Mouse (Mus musculus): ENCODE results near the gene Ddx4. TPM values are rescaled to one million over a fixed set of nuclear protein-coding genes. Genes with fewer than 3 reads are reported as not detected.
"Not testable (repeated sequence)": the region's sequence is repeated elsewhere in the genome, so short reads cannot be mapped to it uniquely, and the experiment has no call there.

Ddx4 gene
- polyA plus RNA-seq, 1 experiment from 2014 or later, result 0.99 TPM

DNA sequence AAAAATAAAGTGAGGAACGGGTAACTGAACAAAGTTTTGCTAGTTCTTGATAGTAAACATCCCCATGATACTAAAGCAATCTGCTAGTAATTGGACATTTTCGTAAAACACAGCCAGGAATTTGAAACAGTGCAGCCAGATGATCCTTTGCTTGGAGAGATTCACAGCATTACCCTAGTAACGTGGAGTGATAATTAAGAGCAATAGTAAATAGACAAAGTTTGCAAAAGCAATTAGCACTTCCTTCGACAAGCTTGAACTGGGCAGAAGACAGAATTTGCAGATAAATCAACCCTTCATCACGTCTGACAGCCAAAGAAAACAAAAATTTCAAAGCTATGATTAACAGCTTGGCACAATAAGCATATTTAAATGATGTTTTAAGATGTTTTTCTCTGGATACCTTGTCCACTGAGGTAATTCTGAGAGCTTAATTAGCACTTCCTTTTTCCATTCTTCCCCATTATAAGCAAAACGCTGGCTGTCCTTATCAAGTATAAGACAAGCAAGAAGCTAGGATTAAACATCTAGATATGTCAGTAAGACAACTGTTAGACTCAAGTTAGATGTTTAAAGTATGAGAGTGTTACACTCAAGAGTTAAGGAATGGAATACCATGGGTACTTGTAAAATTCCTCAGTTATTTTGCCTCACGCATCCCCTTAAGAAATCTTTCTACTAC is 67.6 kb downstream of the Ddx4 start:
- DNase-seq (ENCODE audit: low spot score) (no peak), ATAC-seq (replicated peaks; ENCODE audit: low FRiP score) (no peak)
- H3K9me3 ChIP-seq (ENCODE audit: control insufficient read depth, low read length), result no peaks in the 10 kb centered on the region
- H3K36me3 ChIP-seq (ENCODE audit: control insufficient read depth, insufficient read depth, low read length), result no peaks in the 10 kb centered on the region
- H3K27ac ChIP-seq (ENCODE audit: low read depth, low read length), result no peak overlapping the region
- no peak overlapping the region for H3K4me2 ChIP-seq
- no peak overlapping the region for H3K9ac ChIP-seq (ENCODE audit: low read depth, low read length)
- WGBS, result 47% methylated on average over 7 of the region's 7 CpGs
- no peak overlapping the region for H3K4me3 ChIP-seq (ENCODE audit: low read depth, low read length)
- H3K27me3 ChIP-seq (replicated peaks; ENCODE audit: control insufficient read depth, insufficient read depth, low read length), result no peaks in the 10 kb centered on the region
- no peaks in the 10 kb centered on the region for H3K4me1 ChIP-seq (replicated peaks; ENCODE audit: control insufficient read depth, insufficient read depth, low read length)

DNA sequence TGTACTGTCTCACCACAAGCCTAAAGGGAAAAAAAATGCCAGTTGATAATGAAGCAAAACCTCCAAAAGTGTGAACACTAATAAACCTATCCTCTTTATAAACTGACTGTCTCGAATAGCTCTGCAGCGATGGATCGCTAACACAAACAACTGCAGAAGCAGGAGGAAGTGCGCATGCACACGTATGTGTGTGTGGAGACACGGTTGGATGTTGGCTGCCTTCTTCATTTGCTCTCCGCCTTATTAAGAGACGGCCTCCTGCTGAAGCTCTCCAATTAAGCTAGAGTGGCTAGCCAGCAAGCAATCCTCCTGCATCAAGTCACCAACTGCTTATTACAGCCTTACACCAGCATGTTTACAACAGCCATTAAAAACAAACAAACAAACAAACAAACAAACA is 70.0 kb downstream of the Ddx4 start:
- Histone ChIP-seq H3K36me3 (ENCODE audit: control insufficient read depth, insufficient read depth, low read length) (no peaks in the 10 kb centered on the region), H3K4me3 (ENCODE audit: low read depth, low read length) (no peak overlapping the region), H3K4me1 (replicated peaks; ENCODE audit: control insufficient read depth, insufficient read depth, low read length) (no peaks in the 10 kb centered on the region), H3K4me2 (no peak overlapping the region), H3K9ac (ENCODE audit: low read depth, low read length) (no peak overlapping the region), H3K27ac (ENCODE audit: low read depth, low read length) (no peak overlapping the region), H3K27me3 (replicated peaks; ENCODE audit: control insufficient read depth, insufficient read depth, low read length) (no peaks in the 10 kb centered on the region), H3K9me3 (ENCODE audit: control insufficient read depth, low read length) (no peaks in the 10 kb centered on the region)
- no peak for ATAC-seq (replicated peaks; ENCODE audit: low FRiP score)
- DNase-seq (ENCODE audit: low spot score), result no peak
- 90% methylated on average over 8 of the region's 8 CpGs for WGBS

DNA sequence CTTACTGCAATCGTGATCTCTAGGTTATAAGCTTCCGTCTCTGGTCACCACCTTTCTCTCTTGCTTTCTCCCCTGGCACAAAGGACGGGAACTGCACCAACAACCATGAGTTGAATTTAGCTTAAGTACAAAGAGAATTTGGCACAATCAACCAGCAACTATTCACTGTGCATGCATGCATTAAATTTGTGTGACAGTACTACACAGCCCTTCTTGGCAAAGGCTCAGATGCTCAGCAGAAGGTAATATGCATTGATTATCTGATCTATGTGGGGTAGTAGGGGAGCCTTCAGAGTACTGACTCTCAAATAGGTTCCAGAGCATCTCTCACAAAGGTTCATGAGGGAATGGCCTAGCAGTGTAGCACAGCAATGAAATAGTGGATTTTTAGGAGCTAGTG is 70.5 kb downstream of the Ddx4 start:
- Histone ChIP-seq H3K4me1 (replicated peaks; ENCODE audit: control insufficient read depth, insufficient read depth, low read length) (no peaks in the 10 kb centered on the region), H3K4me3 (ENCODE audit: low read depth, low read length) (no peak overlapping the region), H3K36me3 (ENCODE audit: control insufficient read depth, insufficient read depth, low read length) (no peaks in the 10 kb centered on the region), H3K27ac (ENCODE audit: low read depth, low read length) (no peak overlapping the region), H3K9ac (ENCODE audit: low read depth, low read length) (no peak overlapping the region), H3K4me2 (no peak overlapping the region), H3K27me3 (replicated peaks; ENCODE audit: control insufficient read depth, insufficient read depth, low read length) (no peaks in the 10 kb centered on the region), H3K9me3 (ENCODE audit: control insufficient read depth, low read length) (no peaks in the 10 kb centered on the region)
- no peak for DNase-seq (ENCODE audit: low spot score)
- WGBS, result 91% methylated on average over 3 of the region's 3 CpGs
- ATAC-seq (replicated peaks; ENCODE audit: low FRiP score), result no peak

DNA sequence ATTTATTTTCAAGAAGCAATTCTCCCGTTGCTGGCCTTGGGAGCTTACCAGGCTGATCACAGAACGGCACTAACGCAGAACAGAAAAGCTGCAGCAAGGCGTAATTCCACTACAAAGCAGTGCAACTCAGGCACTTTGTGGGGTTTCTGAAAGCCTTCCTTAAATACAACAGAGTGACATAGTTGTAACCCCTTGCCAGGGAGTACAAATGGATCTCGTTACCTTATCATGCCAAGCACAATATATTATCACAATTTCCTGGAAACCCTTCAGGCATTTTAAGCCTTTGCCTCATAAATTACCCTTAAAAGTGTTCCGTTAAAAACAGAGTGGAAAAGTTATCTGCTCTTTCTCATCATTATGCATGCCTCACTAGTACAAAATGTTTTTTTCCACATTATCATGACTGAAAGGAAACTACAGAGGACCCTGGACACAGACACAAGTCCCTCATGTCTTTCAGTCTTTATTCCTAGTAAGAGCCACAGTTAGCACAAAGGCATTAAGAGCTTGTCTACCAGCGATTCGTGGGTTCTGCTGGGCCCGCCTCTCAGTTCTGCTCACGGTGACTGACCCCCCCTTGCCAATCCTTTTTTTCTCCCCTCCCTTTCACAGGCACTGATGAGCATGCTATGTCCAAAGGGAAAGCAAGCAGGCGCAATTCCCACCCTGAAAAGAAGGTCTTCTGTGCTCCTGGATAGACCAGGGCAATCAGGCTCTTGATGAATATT is 71.5 kb downstream of the Ddx4 start:
- DNase-seq (ENCODE audit: low spot score), result no peak
- no peak for ATAC-seq (replicated peaks; ENCODE audit: low FRiP score)
- H3K4me1 ChIP-seq (replicated peaks; ENCODE audit: control insufficient read depth, insufficient read depth, low read length), result no peaks in the 10 kb centered on the region

DNA sequence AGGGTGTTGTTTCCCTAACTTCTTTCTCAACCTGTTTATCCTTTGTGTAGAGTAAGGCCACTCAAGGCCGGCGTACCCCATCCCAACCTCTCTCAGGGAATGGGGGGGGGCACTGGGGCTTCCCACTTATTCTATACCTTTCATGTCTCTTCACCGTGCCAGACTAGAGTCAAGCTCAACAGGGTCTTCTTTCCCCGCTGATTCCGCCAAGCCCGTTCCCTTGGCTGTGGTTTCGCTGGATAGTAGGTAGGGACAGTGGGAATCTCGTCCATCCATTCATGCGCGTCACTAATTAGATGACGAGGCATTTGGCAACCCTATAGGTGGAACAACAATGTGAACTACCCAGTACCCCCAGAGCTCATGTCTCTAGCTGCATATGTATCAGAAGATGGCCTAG is 74.2 kb downstream of the Ddx4 start:
- H3K4me1 ChIP-seq (replicated peaks; ENCODE audit: control insufficient read depth, insufficient read depth, low read length); H3K27me3 ChIP-seq (replicated peaks; ENCODE audit: control insufficient read depth, insufficient read depth, low read length); H3K4me3 ChIP-seq (ENCODE audit: low read depth, low read length); H3K9ac ChIP-seq (ENCODE audit: low read depth, low read length); H3K27ac ChIP-seq (ENCODE audit: low read depth, low read length); ATAC-seq (replicated peaks; ENCODE audit: low FRiP score); H3K36me3 ChIP-seq (ENCODE audit: control insufficient read depth, insufficient read depth, low read length); DNase-seq (ENCODE audit: low spot score); H3K9me3 ChIP-seq (ENCODE audit: control insufficient read depth, low read length); H3K4me2 ChIP-seq: not testable (repeated sequence)
- 75% methylated on average over 11 of the region's 11 CpGs for WGBS

More for the DNA sequence above, 71.5 kb downstream of the Ddx4 start:
- H3K9me3 ChIP-seq (ENCODE audit: control insufficient read depth, low read length), result no peaks in the 10 kb centered on the region
- H3K36me3 ChIP-seq (ENCODE audit: control insufficient read depth, insufficient read depth, low read length), result no peaks in the 10 kb centered on the region
- H3K4me2 ChIP-seq, result no peak overlapping the region
- WGBS, result 53% methylated on average over 11 of the region's 11 CpGs
- H3K27me3 ChIP-seq (replicated peaks; ENCODE audit: control insufficient read depth, insufficient read depth, low read length), result no peaks in the 10 kb centered on the region
- H3K27ac ChIP-seq (ENCODE audit: low read depth, low read length), result no peak overlapping the region
- H3K4me3 ChIP-seq (ENCODE audit: low read depth, low read length), result no peak overlapping the region
- H3K9ac ChIP-seq (ENCODE audit: low read depth, low read length), result no peak overlapping the region

DNA sequence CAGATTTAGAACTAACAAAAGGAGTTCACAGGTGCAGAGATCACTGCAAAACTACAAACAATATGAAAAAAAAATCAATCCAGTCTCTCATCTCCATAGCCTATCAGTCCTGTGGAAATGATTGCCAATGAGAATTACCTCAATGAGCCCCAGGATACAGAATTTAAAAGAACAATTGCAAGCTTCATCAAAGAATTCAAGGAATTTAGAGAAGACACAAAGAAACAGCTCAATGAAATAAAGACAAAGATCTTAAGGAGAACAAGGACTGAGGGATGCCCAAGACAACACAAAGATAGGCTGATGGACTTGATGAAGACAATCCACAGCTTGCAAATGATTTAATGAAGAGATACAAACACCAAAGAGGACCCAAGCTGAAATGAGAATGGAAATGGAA is 78.5 kb downstream of the Ddx4 start:
- Histone ChIP-seq H3K4me2 (no peak overlapping the region), H3K4me3 (ENCODE audit: low read depth, low read length) (no peak overlapping the region), H3K9ac (ENCODE audit: low read depth, low read length) (no peak overlapping the region), H3K4me1 (replicated peaks; ENCODE audit: control insufficient read depth, insufficient read depth, low read length) (no peaks in the 10 kb centered on the region; the same call in 1 of the 2 replicates), H3K9me3 (ENCODE audit: control insufficient read depth, low read length) (no peaks in the 10 kb centered on the region), H3K27ac (ENCODE audit: low read depth, low read length) (no peak overlapping the region), H3K36me3 (ENCODE audit: control insufficient read depth, insufficient read depth, low read length) (no peaks in the 10 kb centered on the region), H3K27me3 (replicated peaks; ENCODE audit: control insufficient read depth, insufficient read depth, low read length) (no peaks in the 10 kb centered on the region)
- ATAC-seq (replicated peaks; ENCODE audit: low FRiP score), result no peak
- DNase-seq (ENCODE audit: low spot score), result no peak

DNA sequence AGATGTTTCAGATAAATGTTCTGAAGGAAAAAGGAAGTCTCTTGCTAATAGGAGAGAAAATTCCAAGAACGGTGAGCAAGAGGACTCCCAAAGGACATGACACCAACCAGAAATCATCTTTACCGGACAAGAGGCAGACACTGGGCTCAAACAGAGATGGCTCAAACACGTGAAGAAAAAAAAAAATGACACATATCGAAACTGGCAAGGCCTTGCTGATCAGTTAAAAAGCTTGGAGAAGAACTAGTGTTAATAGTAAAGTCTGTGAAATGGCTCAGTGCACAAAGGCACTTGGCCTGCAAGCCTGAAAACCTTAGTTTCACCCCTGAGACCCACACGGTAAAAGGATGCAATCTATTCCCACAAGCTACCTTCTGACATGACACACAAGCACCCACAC is 81.5 kb downstream of the Ddx4 start:
- no peak overlapping the region for H3K27ac ChIP-seq (ENCODE audit: low read depth, low read length)
- 75% methylated on average over 5 of the region's 5 CpGs for WGBS
- ATAC-seq (replicated peaks; ENCODE audit: low FRiP score) (no peak), DNase-seq (ENCODE audit: low spot score) (no peak)
- no peaks in the 10 kb centered on the region; the same call in 1 of the 2 replicates for H3K4me1 ChIP-seq (replicated peaks; ENCODE audit: control insufficient read depth, insufficient read depth, low read length)
- no peak overlapping the region for H3K4me2 ChIP-seq
- H3K9me3 ChIP-seq (ENCODE audit: control insufficient read depth, low read length), result no peaks in the 10 kb centered on the region
- H3K4me3 ChIP-seq (ENCODE audit: low read depth, low read length), result no peak overlapping the region
- no peaks in the 10 kb centered on the region for H3K27me3 ChIP-seq (replicated peaks; ENCODE audit: control insufficient read depth, insufficient read depth, low read length)
- no peaks in the 10 kb centered on the region for H3K36me3 ChIP-seq (ENCODE audit: control insufficient read depth, insufficient read depth, low read length)
- no peak overlapping the region for H3K9ac ChIP-seq (ENCODE audit: low read depth, low read length)

DNA sequence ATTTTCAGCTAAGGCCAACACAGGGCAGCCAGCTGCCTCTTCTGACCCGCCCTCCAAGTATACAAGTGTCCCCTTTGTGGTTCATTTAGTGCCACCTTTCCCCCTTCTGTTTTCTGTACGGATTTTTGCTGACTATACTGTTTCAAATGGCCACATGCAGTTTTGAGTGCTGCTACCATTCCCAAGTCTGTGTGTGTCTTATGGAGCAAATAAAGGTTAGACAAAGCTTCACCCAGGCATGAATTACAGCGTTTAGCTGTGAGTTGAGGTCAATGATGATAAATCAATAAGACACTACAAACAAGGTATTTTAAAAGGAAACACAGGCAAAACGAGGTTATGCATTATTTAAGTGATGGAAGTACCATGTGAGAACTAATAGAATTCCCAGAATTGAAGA is 82.7 kb downstream of the Ddx4 start:
- no peak overlapping the region for H3K4me2 ChIP-seq
- DNase-seq (ENCODE audit: low spot score) (no peak), ATAC-seq (replicated peaks; ENCODE audit: low FRiP score) (no peak)
- H3K9ac ChIP-seq (ENCODE audit: low read depth, low read length), result no peak overlapping the region
- H3K27ac ChIP-seq (ENCODE audit: low read depth, low read length), result no peak overlapping the region
- no peaks in the 10 kb centered on the region for H3K9me3 ChIP-seq (ENCODE audit: control insufficient read depth, low read length)
- no peaks in the 10 kb centered on the region; the same call in 1 of the 2 replicates for H3K4me1 ChIP-seq (replicated peaks; ENCODE audit: control insufficient read depth, insufficient read depth, low read length)
- no peaks in the 10 kb centered on the region for H3K36me3 ChIP-seq (ENCODE audit: control insufficient read depth, insufficient read depth, low read length)
- 62% methylated on average over 4 of the region's 4 CpGs for WGBS
- no peak overlapping the region for H3K4me3 ChIP-seq (ENCODE audit: low read depth, low read length)
- H3K27me3 ChIP-seq (replicated peaks; ENCODE audit: control insufficient read depth, insufficient read depth, low read length), result no peaks in the 10 kb centered on the region

DNA sequence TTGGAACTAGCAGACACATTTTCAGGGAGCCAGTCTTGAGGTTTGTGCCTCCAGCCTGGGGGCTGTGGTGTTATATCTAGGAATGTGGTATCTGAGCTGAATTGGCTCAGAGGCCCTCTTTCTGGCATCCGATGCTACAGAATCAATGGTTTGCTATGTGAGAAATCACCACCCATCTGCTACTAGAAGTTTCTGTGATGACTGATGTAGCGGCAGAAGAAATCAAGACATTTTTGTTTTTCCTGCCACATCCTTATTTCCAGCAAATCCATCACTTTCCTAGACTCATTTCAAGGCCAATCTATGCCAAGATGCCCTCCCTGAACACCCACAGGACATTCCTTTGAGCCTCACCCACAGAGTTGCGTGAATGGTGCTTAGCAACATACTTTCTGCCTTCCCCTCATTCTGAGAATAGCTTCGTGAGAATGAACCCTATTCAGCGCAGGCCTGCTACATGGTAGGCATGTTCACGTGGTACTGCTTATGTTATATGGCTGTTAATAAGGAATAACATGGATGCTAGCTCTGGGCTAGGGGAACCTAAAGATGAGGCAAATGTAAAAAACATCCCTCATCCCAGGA is 91.6 kb downstream of the Ddx4 start:
- H3K4me1 ChIP-seq (replicated peaks; ENCODE audit: control insufficient read depth, insufficient read depth, low read length), result no peaks in the 10 kb centered on the region
- WGBS, result 83% methylated on average over 6 of the region's 6 CpGs
- DNase-seq (ENCODE audit: low spot score) (no peak), ATAC-seq (replicated peaks; ENCODE audit: low FRiP score) (no peak)
- no peaks in the 10 kb centered on the region for H3K36me3 ChIP-seq (ENCODE audit: control insufficient read depth, insufficient read depth, low read length)
- no peak overlapping the region for H3K4me3 ChIP-seq (ENCODE audit: low read depth, low read length)
- no peak overlapping the region for H3K27ac ChIP-seq (ENCODE audit: low read depth, low read length)
- no peaks in the 10 kb centered on the region for H3K9me3 ChIP-seq (ENCODE audit: control insufficient read depth, low read length)
- H3K9ac ChIP-seq (ENCODE audit: low read depth, low read length), result no peak overlapping the region
- H3K4me2 ChIP-seq, result no peak overlapping the region
- no peaks in the 10 kb centered on the region for H3K27me3 ChIP-seq (replicated peaks; ENCODE audit: control insufficient read depth, insufficient read depth, low read length)
